Mouse (Mus musculus): ENCODE data around the gene Kcna10. TPM values are rescaled to one million over a fixed set of nuclear protein-coding genes. Genes with fewer than 3 reads are reported as not detected.

The Kcna10 gene
- polyA plus RNA-seq, 1 experiment from 2014 or later, result not detected

GRCm38 (mm10) chr3:107183178-107183577 lies 322 bp downstream of the Kcna10 start:
- DNase-seq (ENCODE audit: low spot score) (no peak), ATAC-seq (replicated peaks; ENCODE audit: low FRiP score) (no peak)
- Histone ChIP-seq H3K9ac (ENCODE audit: low read length) (no peak overlapping the region), H3K4me1 (replicated peaks; ENCODE audit: control insufficient read depth, insufficient read depth, low read length) (no peaks in the 10 kb centered on the region), H3K4me2 (ENCODE audit: low read depth, low read length, severe bottlenecking) (no peak overlapping the region), H3K27ac (ENCODE audit: low read depth, low read length) (no peak overlapping the region), H3K27me3 (ENCODE audit: control insufficient read depth, insufficient read depth, low read length) (no peaks in the 10 kb centered on the region), H3K36me3 (ENCODE audit: control insufficient read depth, insufficient read depth, low read length) (no peaks in the 10 kb centered on the region), H3K9me3 (ENCODE audit: control insufficient read depth, low read length) (no peaks in the 10 kb centered on the region), H3K4me3 (ENCODE audit: low read depth, low read length) (no peak overlapping the region)
- 95% methylated on average over 3 of the region's 3 CpGs for WGBS

- Histone ChIP-seq H3K4me2 (ENCODE audit: low read depth, low read length, severe bottlenecking) (no peak overlapping the region), H3K36me3 (ENCODE audit: control insufficient read depth, insufficient read depth, low read length) (no peaks in the 10 kb centered on the region), H3K9me3 (ENCODE audit: control insufficient read depth, low read length) (no peaks in the 10 kb centered on the region), H3K4me1 (replicated peaks; ENCODE audit: control insufficient read depth, insufficient read depth, low read length) (no peaks in the 10 kb centered on the region), H3K27ac (ENCODE audit: low read depth, low read length) (no peak overlapping the region), H3K4me3 (ENCODE audit: low read depth, low read length) (no peak overlapping the region), H3K9ac (ENCODE audit: low read length) (no peak overlapping the region), H3K27me3 (ENCODE audit: control insufficient read depth, insufficient read depth, low read length) (no peaks in the 10 kb centered on the region)
- WGBS, result 71% methylated on average over 3 of the region's 3 CpGs
- no peak for ATAC-seq (replicated peaks; ENCODE audit: low FRiP score)
- DNase-seq (ENCODE audit: low spot score), result no peak
Measured at GRCm38 (mm10) chr3:107185597-107185996, 2.7 kb downstream of the Kcna10 start.

- Histone ChIP-seq H3K9ac (ENCODE audit: low read length) (no peak overlapping the region), H3K36me3 (ENCODE audit: control insufficient read depth, insufficient read depth, low read length) (no peaks in the 10 kb centered on the region), H3K4me2 (ENCODE audit: low read depth, low read length, severe bottlenecking) (no peak overlapping the region), H3K4me3 (ENCODE audit: low read depth, low read length) (no peak overlapping the region), H3K27ac (ENCODE audit: low read depth, low read length) (no peak overlapping the region), H3K9me3 (ENCODE audit: control insufficient read depth, low read length) (no peaks in the 10 kb centered on the region), H3K4me1 (replicated peaks; ENCODE audit: control insufficient read depth, insufficient read depth, low read length) (no peaks in the 10 kb centered on the region), H3K27me3 (ENCODE audit: control insufficient read depth, insufficient read depth, low read length) (no peaks in the 10 kb centered on the region)
- WGBS, result 81% methylated on average over 4 of the region's 4 CpGs
- DNase-seq (ENCODE audit: low spot score) (no peak), ATAC-seq (replicated peaks; ENCODE audit: low FRiP score) (no peak)
Measured at GRCm38 (mm10) chr3:107187022-107187421, 4.2 kb downstream of the Kcna10 start.

GRCm38 (mm10) chr3:107188226-107188899 lies 5.5 kb downstream of the Kcna10 start:
- Histone ChIP-seq H3K27ac (ENCODE audit: low read depth, low read length) (no peak overlapping the region), H3K4me3 (ENCODE audit: low read depth, low read length) (no peak overlapping the region), H3K9me3 (ENCODE audit: control insufficient read depth, low read length) (no peaks in the 10 kb centered on the region), H3K9ac (ENCODE audit: low read length) (no peak overlapping the region), H3K27me3 (ENCODE audit: control insufficient read depth, insufficient read depth, low read length) (no peaks in the 10 kb centered on the region), H3K4me2 (ENCODE audit: low read depth, low read length, severe bottlenecking) (no peak overlapping the region), H3K4me1 (replicated peaks; ENCODE audit: control insufficient read depth, insufficient read depth, low read length) (no peaks in the 10 kb centered on the region), H3K36me3 (ENCODE audit: control insufficient read depth, insufficient read depth, low read length) (no peaks in the 10 kb centered on the region)
- 44% methylated on average over 6 of the region's 6 CpGs for WGBS
- ATAC-seq (replicated peaks; ENCODE audit: low FRiP score) (peak; percentile 66), DNase-seq (ENCODE audit: low spot score) (peak; percentile 55)

GRCm38 (mm10) chr3:107201310-107202180 lies 18.7 kb downstream of the Kcna10 start:
- 50% methylated on average over 9 of the region's 9 CpGs for WGBS
- H3K27ac ChIP-seq (ENCODE audit: low read depth, low read length), result no peak overlapping the region
- H3K4me3 ChIP-seq (ENCODE audit: low read depth, low read length), result no peak overlapping the region
- H3K9ac ChIP-seq (ENCODE audit: low read length), result no peak overlapping the region
- no peaks in the 10 kb centered on the region; the same call in 1 of the 2 replicates for H3K4me1 ChIP-seq (replicated peaks; ENCODE audit: control insufficient read depth, insufficient read depth, low read length)
- H3K36me3 ChIP-seq (ENCODE audit: control insufficient read depth, insufficient read depth, low read length), result no peaks in the 10 kb centered on the region
- no peaks in the 10 kb centered on the region for H3K27me3 ChIP-seq (ENCODE audit: control insufficient read depth, insufficient read depth, low read length)
- no peak for DNase-seq (ENCODE audit: low spot score)
- ATAC-seq (replicated peaks; ENCODE audit: low FRiP score), result no peak
- H3K4me2 ChIP-seq (ENCODE audit: low read depth, low read length, severe bottlenecking), result no peak overlapping the region
- no peaks in the 10 kb centered on the region for H3K9me3 ChIP-seq (ENCODE audit: control insufficient read depth, low read length)

- H3K4me3 ChIP-seq (ENCODE audit: low read depth, low read length), result no peak overlapping the region
- WGBS, result 84% methylated on average over 3 of the region's 3 CpGs
- no peaks in the 10 kb centered on the region; the same call in 1 of the 2 replicates for H3K4me1 ChIP-seq (replicated peaks; ENCODE audit: control insufficient read depth, insufficient read depth, low read length)
- no peaks in the 10 kb centered on the region for H3K36me3 ChIP-seq (ENCODE audit: control insufficient read depth, insufficient read depth, low read length)
- no peak overlapping the region for H3K27ac ChIP-seq (ENCODE audit: low read depth, low read length)
- H3K9me3 ChIP-seq (ENCODE audit: control insufficient read depth, low read length), result no peaks in the 10 kb centered on the region
- no peak overlapping the region for H3K9ac ChIP-seq (ENCODE audit: low read length)
- no peaks in the 10 kb centered on the region for H3K27me3 ChIP-seq (ENCODE audit: control insufficient read depth, insufficient read depth, low read length)
- H3K4me2 ChIP-seq (ENCODE audit: low read depth, low read length, severe bottlenecking), result no peak overlapping the region
- DNase-seq (ENCODE audit: low spot score), result no peak
- no peak for ATAC-seq (replicated peaks; ENCODE audit: low FRiP score)
Measured at GRCm38 (mm10) chr3:107204413-107204812, 21.6 kb downstream of the Kcna10 start.

- no peak for ATAC-seq (replicated peaks; ENCODE audit: low FRiP score)
Measured at GRCm38 (mm10) chr3:107205170-107205569, 22.3 kb downstream of the Kcna10 start.

GRCm38 (mm10) chr3:107205994-107206393 lies 23.1 kb downstream of the Kcna10 start:
- DNase-seq (ENCODE audit: low spot score) (peak; percentile 77), ATAC-seq (replicated peaks; ENCODE audit: low FRiP score) (no peak; the same call in 1 of the 2 replicates)
- WGBS, result 21% methylated on average over 4 of the region's 4 CpGs
- no peak overlapping the region for H3K4me2 ChIP-seq (ENCODE audit: low read depth, low read length, severe bottlenecking)
- no peaks in the 10 kb centered on the region for H3K36me3 ChIP-seq (ENCODE audit: control insufficient read depth, insufficient read depth, low read length)
- no peak overlapping the region for H3K9ac ChIP-seq (ENCODE audit: low read length)
- no peaks in the 10 kb centered on the region; the same call in 1 of the 2 replicates for H3K4me1 ChIP-seq (replicated peaks; ENCODE audit: control insufficient read depth, insufficient read depth, low read length)
- no peak overlapping the region for H3K27ac ChIP-seq (ENCODE audit: low read depth, low read length)
- no peaks in the 10 kb centered on the region for H3K27me3 ChIP-seq (ENCODE audit: control insufficient read depth, insufficient read depth, low read length)
- no peaks in the 10 kb centered on the region for H3K9me3 ChIP-seq (ENCODE audit: control insufficient read depth, low read length)
- H3K4me3 ChIP-seq (ENCODE audit: low read depth, low read length), result no peak overlapping the region

More at GRCm38 (mm10) chr3:107205170-107205569, 22.3 kb downstream of the Kcna10 start:
- Histone ChIP-seq H3K36me3 (ENCODE audit: control insufficient read depth, insufficient read depth, low read length) (no peaks in the 10 kb centered on the region), H3K4me1 (replicated peaks; ENCODE audit: control insufficient read depth, insufficient read depth, low read length) (no peaks in the 10 kb centered on the region; the same call in 1 of the 2 replicates), H3K9me3 (ENCODE audit: control insufficient read depth, low read length) (no peaks in the 10 kb centered on the region), H3K27me3 (ENCODE audit: control insufficient read depth, insufficient read depth, low read length) (no peaks in the 10 kb centered on the region), H3K9ac (ENCODE audit: low read length) (no peak overlapping the region), H3K27ac (ENCODE audit: low read depth, low read length) (no peak overlapping the region), H3K4me3 (ENCODE audit: low read depth, low read length) (no peak overlapping the region), H3K4me2 (ENCODE audit: low read depth, low read length, severe bottlenecking) (no peak overlapping the region)
- DNase-seq (ENCODE audit: low spot score), result no peak

Data from forebrain, embryonic 11.5 days (tissue).